Mouse (Mus musculus): ENCODE measurements around the gene Abhd8. TPM values are rescaled to one million over a fixed set of nuclear protein-coding genes. Genes with fewer than 3 reads are reported as not detected.

Gene Abhd8
- polyA plus RNA-seq (2017; shearing (Covaris generic)), result 100 to 1,000 TPM; 107 to 132 TPM

DNA sequence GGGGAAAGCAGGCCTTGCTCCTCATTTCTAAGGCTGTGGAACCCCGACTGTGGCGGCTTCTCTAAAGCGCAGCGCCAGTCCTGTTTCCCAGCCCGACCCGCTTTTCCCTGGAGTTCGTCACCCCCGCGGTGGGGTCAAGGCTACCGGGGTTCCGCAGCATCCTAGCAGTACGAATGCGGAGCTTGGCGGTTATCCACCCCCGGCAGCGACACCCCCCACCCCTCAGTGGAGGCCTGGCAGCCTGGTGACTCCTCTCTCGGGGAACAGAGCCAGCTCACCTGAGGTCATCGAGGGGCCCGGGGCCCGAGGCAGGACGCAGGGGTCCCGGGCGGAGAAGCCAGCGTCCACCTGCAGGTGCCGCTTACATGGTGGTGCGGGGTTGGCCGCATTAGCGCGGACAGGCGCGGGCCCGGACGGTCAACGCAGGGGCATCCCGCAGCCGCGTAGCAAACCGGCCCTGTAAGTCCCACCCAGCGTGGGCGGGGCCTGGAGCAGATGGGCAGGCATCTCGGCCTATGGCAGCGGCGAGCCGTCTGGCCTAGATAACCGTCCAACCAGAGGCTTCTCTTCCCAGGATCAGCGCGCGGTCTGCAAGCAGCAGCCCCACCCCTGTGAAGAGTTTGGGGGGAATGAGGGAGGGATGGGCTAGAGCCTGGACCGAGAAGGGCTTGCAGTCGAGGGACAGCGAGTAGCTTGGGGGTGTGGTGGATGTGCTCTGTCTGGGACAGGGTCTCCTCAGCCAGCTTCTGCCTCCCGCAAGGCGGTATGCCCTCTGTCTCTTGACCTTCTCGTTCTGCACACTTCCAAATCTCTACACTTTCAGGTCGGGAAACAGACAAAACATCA is at the start of gene Abhd8:
Gene Abhd8 (minus strand): TSS at position 468 of the 846 bp plus-strand sequence.

DNA sequence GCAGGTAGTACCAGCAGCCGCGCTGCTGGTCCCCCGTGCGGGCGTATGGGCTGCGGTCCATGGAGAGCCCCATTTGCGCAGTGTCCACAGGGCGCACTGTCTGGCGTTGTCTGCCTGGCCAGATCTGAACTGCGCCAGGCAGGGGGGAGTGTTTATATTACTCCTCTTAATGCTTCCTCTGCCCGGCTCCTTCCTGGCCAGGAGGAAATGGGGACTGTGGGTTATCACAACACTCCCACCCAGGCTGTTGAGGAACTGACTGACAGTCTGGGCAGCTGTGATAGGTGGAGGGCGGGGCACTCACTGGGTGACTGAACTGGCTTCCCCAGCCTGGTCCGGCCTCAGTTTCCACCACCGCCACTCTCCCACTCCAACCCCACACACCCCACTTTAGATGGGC is 48.2 kb upstream of the Abhd8 start, which contains the start of gene Plvap:
Gene Plvap (minus strand): TSS at position 109 of the 400 bp plus-strand sequence.

DNA sequence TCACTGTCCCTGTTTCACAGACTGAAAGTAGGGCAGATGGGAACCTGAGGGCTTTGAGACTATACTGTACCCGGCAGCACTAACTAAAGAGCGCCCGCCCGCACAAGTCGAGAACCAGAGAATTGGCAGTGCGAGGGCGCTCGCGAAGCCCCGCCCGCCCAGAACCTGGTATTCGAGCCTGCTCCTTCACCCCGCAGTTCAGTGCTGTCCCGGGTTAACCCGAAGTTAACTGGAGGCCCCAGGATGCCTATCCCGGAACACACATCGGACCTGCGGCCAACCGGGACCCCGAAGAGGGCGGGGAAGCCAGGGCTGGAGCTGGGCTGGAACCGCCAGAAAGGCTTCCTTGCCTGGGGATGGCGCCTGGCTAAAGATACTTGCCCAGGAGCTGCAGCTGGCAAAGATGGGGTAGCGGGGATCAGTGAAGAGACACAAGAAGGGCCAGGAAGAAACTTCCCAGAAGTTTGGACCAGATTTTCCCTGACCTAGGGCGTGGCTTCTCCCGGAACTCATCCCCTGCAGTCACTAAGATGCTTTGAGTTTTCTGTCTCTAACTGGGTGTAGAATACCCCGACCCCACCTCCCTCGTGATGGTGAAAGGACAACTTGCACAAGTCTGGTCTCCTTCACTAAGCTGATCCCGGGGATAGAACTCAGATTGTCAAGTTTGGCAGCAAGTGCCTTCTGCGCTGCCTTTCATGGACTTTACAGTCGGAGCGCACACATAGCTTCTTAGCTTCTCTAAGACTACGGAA is 24.4 kb upstream of the Abhd8 start, which contains the start of gene Gtpbp3:
Gene Gtpbp3 (plus strand): TSS at position 413 of the 755 bp plus-strand sequence.

DNA sequence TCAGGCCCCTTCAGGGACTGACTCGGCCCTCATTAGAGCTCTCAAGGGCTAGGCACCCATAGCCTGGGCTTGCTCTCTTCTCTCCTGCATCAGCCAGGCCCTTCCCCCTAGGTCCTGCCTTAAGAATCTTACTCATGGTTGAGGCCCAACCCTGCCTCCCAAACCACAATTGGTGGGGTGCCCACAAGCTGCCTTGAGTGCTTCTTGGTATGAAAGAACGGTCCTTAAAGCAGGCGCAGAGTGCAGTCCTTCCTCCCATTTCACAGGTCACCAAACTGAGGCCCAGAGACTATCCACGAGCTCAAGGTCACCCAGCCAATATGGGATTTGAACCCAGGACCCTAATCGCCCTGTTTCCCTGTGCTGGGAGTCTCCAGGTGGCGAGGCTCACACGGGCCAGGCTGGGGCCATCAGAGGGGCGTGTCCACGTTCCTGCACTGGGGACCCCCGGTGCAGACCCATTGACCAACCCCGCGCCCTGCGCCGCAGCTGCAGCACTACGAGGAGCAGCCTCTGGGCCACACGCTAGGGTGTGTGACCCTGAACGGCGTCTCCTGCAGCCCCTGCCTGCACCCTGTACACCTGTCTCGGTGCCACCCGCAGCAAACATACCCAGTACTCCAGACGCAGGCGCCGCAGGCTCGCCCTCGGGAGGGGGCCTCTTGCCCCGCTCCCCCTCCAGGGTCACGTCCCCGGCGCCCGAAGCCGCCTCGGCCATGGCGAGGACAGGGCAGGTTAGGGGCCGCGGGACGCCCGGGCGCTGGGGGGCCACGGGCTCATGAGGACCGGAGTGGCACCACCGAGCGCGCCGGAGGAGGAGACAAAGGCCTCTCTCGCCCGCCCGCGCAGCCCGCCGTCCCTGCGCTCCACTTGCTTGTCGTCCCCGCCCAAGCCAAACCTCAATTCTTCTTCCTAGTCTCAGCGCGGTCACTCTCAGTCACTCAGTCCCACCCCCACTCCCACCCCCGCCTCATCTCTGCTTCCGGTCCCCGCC is 22.0 kb upstream of the Abhd8 start, which contains the start of gene Ano8:
Gene Ano8 (minus strand): TSS at position 822 of the 994 bp plus-strand sequence.

DNA sequence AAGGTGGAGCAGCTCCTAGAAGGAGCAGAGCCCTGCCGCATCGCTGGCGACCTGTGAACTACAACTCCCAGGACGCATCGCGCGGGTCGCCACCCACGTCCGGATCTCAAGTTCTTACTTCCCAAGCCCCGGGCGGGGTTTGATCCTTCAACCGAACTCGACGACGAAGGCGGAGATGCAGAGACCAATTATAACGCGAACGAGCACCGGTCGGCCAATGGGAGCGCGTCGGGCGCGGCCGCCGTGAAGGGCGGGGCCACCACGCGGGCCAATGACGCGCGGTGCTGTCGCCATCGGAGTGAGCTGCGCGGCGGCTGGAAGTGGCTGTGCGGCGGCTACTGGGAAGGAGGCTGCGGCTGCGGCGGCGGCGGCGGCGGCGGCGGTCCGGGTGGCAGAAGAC is 5.5 kb upstream of the Abhd8 start, which contains the start of gene Dda1:
Gene Dda1 (plus strand): TSS at position 284 of the 400 bp plus-strand sequence.

DNA sequence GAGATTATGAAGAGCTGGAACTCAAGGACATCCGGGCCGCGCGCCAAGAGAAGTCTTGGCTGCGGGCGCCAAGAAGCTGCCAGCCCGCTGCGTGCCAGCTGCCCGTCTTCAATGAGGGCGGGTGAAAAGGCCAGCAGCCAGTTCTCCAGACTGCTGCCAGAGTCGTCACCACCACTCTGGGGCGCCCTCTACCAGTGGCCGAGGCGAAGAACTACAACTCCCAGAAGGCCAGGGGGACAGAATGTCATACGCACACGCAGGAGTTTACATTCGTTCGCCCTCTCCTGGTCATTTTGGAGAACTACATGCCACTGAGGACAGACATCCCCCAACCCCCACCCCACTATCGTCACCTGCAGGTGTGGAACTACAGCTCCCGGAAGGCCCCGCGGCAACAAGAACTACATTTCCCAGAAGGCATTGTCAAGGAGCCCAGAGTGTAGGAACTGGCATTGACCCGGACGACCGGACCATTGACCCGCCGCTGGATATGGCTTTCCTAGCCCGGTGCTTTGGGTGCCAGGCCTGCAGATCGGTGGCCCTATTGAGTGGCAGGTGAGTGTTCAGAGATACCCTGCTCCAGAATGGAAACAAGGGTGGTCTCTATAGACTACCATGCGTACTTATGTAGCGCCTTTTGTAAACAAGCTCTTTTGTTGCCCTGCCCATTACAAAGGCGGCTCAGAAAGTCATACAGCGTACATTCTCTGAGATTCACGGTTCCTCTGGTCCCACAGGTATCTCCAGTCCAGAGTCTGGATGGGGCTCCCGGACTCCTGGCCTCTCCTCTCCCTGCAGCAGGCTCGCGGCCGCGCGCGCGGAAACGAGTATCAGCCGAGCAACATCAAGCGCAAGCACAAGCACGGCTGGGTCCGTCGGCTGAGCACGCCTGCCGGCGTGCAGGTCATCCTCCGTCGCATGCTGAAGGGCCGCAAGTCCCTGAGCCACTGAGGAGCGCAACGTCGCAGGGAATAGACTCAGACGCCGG is 1.4 kb upstream of the Abhd8 start, which contains the start of gene Mrpl34:
Gene Mrpl34 (plus strand): TSS at position 447 of the 988 bp plus-strand sequence.

Other genes with a start within 250 kb of the Abhd8 start
- gene Myo9b, start 190.9 kb downstream of the Abhd8 start, polyA plus RNA-seq (2017; shearing (Covaris generic)), result 10 to 100 TPM; 33.9 to 66.3 TPM
- 10 to 100 TPM; 17.6 to 28.6 TPM for gene Haus8, start 190.7 kb downstream of the Abhd8 start, polyA plus RNA-seq (2017; shearing (Covaris generic))
- gene Use1, start 96.8 kb downstream of the Abhd8 start, polyA plus RNA-seq (2017; shearing (Covaris generic)), result 100 to 1,000 TPM; 154 to 223 TPM
- gene Ocel1, start 92.4 kb downstream of the Abhd8 start, polyA plus RNA-seq (2017; shearing (Covaris generic)), result 10 to 100 TPM; 18.3 to 19.4 TPM
- gene Nr2f6, start 81.7 kb downstream of the Abhd8 start, polyA plus RNA-seq (2017; shearing (Covaris generic)), result 10 to 100 TPM in 1 of 2 experiments, 1 to 10 TPM in 1; 3.7 to 10.3 TPM
- gene Ushbp1, start 67.9 kb downstream of the Abhd8 start, polyA plus RNA-seq (2017; shearing (Covaris generic)), result under 1 TPM; 0.12 to 0.38 TPM
- 100 to 1,000 TPM; 107 to 109 TPM for gene Babam1, start 66.8 kb downstream of the Abhd8 start, polyA plus RNA-seq (2017; shearing (Covaris generic))
- 1 to 10 TPM; 1.8 to 3.7 TPM for gene Ankle1, start 57.6 kb downstream of the Abhd8 start, polyA plus RNA-seq (2017; shearing (Covaris generic))
- 100 to 1,000 TPM in 1 of 2 experiments, 10 to 100 TPM in 1; 70.1 to 100 TPM for gene Mrpl34, start 1.3 kb upstream of the Abhd8 start, polyA plus RNA-seq (2017; shearing (Covaris generic))
- gene Dda1, start 5.5 kb upstream of the Abhd8 start, polyA plus RNA-seq (2017; shearing (Covaris generic)), result 100 to 1,000 TPM; 100 to 120 TPM
- gene Ano8, start 22.3 kb upstream of the Abhd8 start, polyA plus RNA-seq (2017; shearing (Covaris generic)), result 10 to 100 TPM in 1 of 2 experiments, 1 to 10 TPM in 1; 8.5 to 17.4 TPM
- gene Gtpbp3, start 24.4 kb upstream of the Abhd8 start, polyA plus RNA-seq (2017; shearing (Covaris generic)), result 1 to 10 TPM; 4.2 to 7.7 TPM
- under 1 TPM in 1 of 2 experiments, not detected in 1; 0.13 TPM for gene Plvap, start 48.1 kb upstream of the Abhd8 start, polyA plus RNA-seq (2017; shearing (Covaris generic))
- under 1 TPM in 1 of 2 experiments, not detected in 1; 0.41 TPM for gene Ccdc194, start 62.1 kb upstream of the Abhd8 start, polyA plus RNA-seq (2017; shearing (Covaris generic))
- gene Bst2, start 73.8 kb upstream of the Abhd8 start, polyA plus RNA-seq (2017; shearing (Covaris generic)), result 100 to 1,000 TPM; 103 to 118 TPM
- 100 to 1,000 TPM; 113 to 137 TPM for gene Mvb12a, start 79.3 kb upstream of the Abhd8 start, polyA plus RNA-seq (2017; shearing (Covaris generic))
- 1 to 10 TPM; 6.3 to 7.8 TPM for gene Tmem221, start 95.2 kb upstream of the Abhd8 start, polyA plus RNA-seq (2017; shearing (Covaris generic))
- under 1 TPM; 0.88 to 0.99 TPM for gene Nxnl1, start 102.9 kb upstream of the Abhd8 start, polyA plus RNA-seq (2017; shearing (Covaris generic))
- gene Slc27a1, start 105.2 kb upstream of the Abhd8 start, polyA plus RNA-seq (2017; shearing (Covaris generic)), result 1 to 10 TPM; 6.0 to 6.9 TPM
- gene Pgls, start 128.5 kb upstream of the Abhd8 start, polyA plus RNA-seq (2017; shearing (Covaris generic)), result 100 to 1,000 TPM; 120 to 124 TPM
- gene Fam129c, start 134.0 kb upstream of the Abhd8 start, polyA plus RNA-seq (2017; shearing (Covaris generic)), result 10 to 100 TPM in 1 of 2 experiments, 1 to 10 TPM in 1; 8.8 to 20.0 TPM
- 10 to 100 TPM; 24.8 to 32.1 TPM for gene Colgalt1, start 147.3 kb upstream of the Abhd8 start, polyA plus RNA-seq (2017; shearing (Covaris generic))
- 1 to 10 TPM; 1.1 to 1.3 TPM for gene Unc13a, start 208.1 kb upstream of the Abhd8 start, polyA plus RNA-seq (2017; shearing (Covaris generic))
- gene Jak3, start 212.6 kb upstream of the Abhd8 start, polyA plus RNA-seq (2017; shearing (Covaris generic)), result 100 to 1,000 TPM; 105 to 188 TPM
- 10 to 100 TPM; 53.6 to 59.0 TPM for gene Insl3, start 225.6 kb upstream of the Abhd8 start, polyA plus RNA-seq (2017; shearing (Covaris generic))
- gene B3gnt3, start 238.1 kb upstream of the Abhd8 start, polyA plus RNA-seq (2017; shearing (Covaris generic)), result 1 to 10 TPM; 4.3 to 5.4 TPM